Mouse (Mus musculus) liver, adult 2 months (tissue): ENCODE data around the gene Lrrc71.

ENCODE experiments used
- CTCF ChIP-seq: fragments of 200-500 bp; IDR thresholded peaks from 2 replicates; pipeline ENCODE4 v1.5.1; 2011; ENCODE audit warnings: low read depth, low read length, control low read depth
- POLR2A ChIP-seq: fragments of 200-500 bp; IDR thresholded peaks from 2 replicates; pipeline ENCODE4 v1.6.1; 2011; ENCODE audit warnings: low read length, control low read depth; ENCODE audit not compliant: insufficient read depth; ENCODE audit errors: extremely low read depth

DNA sequence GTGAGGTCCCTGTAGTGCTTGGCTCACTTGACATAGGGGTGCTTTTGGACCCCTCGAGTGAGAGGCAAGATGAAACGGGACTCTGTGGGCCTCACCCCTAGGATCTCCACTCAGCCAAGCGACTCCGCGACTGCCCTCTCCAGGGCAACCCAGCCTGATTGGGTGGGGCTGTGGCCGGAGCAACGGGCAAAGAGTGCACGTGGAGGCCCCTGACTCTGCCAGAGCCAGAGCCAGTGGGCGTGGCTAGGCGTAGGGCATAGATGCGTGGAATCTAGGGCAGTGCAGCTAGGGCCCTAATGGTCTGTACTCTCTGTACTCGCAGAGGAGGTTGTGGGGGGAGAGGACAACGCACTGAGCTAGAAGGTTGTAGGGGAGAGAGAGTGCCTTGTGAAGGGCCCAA lies at the start of gene Lrrc71:
- TF ChIP-seq CTCF (no peak), POLR2A (no peak)
